Mouse (Mus musculus) ES-Bruce4 (cell line): ENCODE data around the gene Olfr924. TPM values are rescaled to one million over a fixed set of nuclear protein-coding genes. Genes with fewer than 3 reads are reported as not detected.
A peak's percentile ranks its signal among the peaks of the same experiment; 100 is the strongest.
"Not testable (repeated sequence)": the region's sequence is repeated elsewhere in the genome, so short reads cannot be mapped to it uniquely, and the experiment has no call there.

Source experiments
- H3K27ac ChIP-seq: 2 replicates; pipeline ENCODE4 v1.5.1; 2012; ENCODE audit warnings: low read length, inconsistent platforms; ENCODE audit not compliant: insufficient read depth
- H3K27me3 ChIP-seq: 2 replicates; pipeline ENCODE4 v1.6.1; 2012; ENCODE audit warnings: mild to moderate bottlenecking, low read length, inconsistent platforms; ENCODE audit not compliant: control insufficient read depth, poor library complexity, insufficient read depth, severe bottlenecking
- H3K36me3 ChIP-seq: 2 replicates; pipeline ENCODE4 v1.6.1; 2012; ENCODE audit warnings: inconsistent platforms, mild to moderate bottlenecking, low read length, moderate library complexity; ENCODE audit not compliant: control insufficient read depth, poor library complexity, insufficient read depth, severe bottlenecking
- H3K4me1 ChIP-seq: one replicate; pipeline ENCODE4 v1.8.1; 2011; ENCODE audit warnings: low read length; ENCODE audit not compliant: control insufficient read depth, insufficient read depth
- H3K4me3 ChIP-seq: 2 replicates; pipeline ENCODE4 v1.5.1; 2011; ENCODE audit warnings: low read depth, mild to moderate bottlenecking, low read length
- H3K9ac ChIP-seq: 2 replicates; pipeline ENCODE4 v1.6.1; 2012; ENCODE audit warnings: low read depth, mild to moderate bottlenecking, inconsistent platforms; ENCODE audit not compliant: poor library complexity, severe bottlenecking
- H3K9me3 ChIP-seq: replicated peaks from 2 replicates; pipeline ENCODE4 v1.6.1; 2012; ENCODE audit warnings: mild to moderate bottlenecking, low read length, inconsistent platforms; ENCODE audit not compliant: control insufficient read depth, poor library complexity, insufficient read depth, severe bottlenecking
- CTCF ChIP-seq: IDR thresholded peaks from one replicate; pipeline ENCODE4 v1.8.1; 2011; ENCODE audit warnings: low read depth, low read length
- EP300 ChIP-seq: IDR thresholded peaks from 2 replicates; pipeline ENCODE4 v1.6.1; 2011; ENCODE audit warnings: low read depth, low read length; ENCODE audit not compliant: insufficient read depth
- POLR2A ChIP-seq: IDR thresholded peaks from one replicate; pipeline ENCODE4 v1.8.1; 2011; ENCODE audit warnings: low read length; ENCODE audit not compliant: insufficient read depth
- polyA plus RNA-seq: library from polyadenylated mRNA; stranded (reverse); fragments of >200 nt; gene quantifications from 2 replicates; pipeline ENCODE4 v1.2.4, GENCODE M21; 2011; ENCODE audit warnings: low read depth; ENCODE audit not compliant: missing spikeins, insufficient read depth, insufficient read length

Gene Olfr924
- polyA plus RNA-seq, 1 experiment, result not detected

DNA sequence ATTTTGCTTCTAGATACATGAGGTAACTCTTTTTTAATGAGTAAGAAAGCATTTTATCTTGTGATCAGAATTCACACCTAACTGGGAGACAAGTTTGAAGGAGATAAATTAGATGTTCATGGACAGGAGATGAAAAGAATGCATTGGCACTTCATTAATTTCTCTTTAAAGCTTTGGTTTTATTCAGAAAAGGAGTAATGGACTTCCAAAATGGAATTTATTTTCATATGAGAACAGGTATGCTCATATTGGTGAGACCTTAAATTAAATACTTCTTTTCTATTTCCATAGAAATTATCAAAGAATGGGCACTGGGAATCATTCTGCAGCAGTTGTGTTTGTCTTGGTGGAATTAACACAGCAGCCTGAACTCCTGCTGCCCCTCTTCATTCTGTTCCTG lies 10.5 kb downstream of the Olfr924 start, which contains the start of gene Olfr26:
Gene Olfr26 (plus strand): TSS at position 301 of the 400 bp plus-strand sequence.
- H3K27ac ChIP-seq, result no peak within 1 kb of the TSS
- TF ChIP-seq CTCF (no peak), EP300 (no peak), POLR2A (no peak)

DNA sequence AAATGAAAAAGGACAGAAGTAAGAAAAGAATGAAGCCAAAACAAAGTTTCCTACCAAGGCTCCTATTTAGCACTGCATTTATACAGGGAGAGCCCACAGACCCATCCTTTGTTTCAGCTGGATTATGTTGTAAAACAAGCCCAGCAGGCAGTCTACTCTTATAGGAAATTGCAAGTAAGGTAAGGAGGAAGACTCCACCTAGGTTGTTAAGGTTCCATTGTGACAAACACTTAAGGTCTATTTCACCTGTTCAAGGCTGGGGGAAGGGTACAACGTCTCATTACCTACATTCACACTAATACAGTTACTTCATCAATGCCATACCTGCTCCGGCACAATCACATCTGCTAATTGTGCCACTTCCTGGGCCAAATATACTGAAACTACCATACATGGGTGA lies 30.6 kb downstream of the Olfr924 start:
- not testable (repeated sequence) for H3K36me3 ChIP-seq, H3K9ac ChIP-seq, H3K9me3 ChIP-seq, H3K27me3 ChIP-seq, H3K4me3 ChIP-seq, H3K4me1 ChIP-seq
- H3K27ac ChIP-seq, result peak overlapping the region; percentile 61; the same call in 1 of the 2 replicates

More for the DNA sequence above, 10.5 kb downstream of the Olfr924 start, which contains the start of gene Olfr26:
- Histone ChIP-seq H3K9me3 (no peaks in the 10 kb centered on the region), H3K9ac (no peak within 1 kb of the TSS), H3K4me1 (no peaks in the 10 kb centered on the region), H3K27me3 (no peaks in the 10 kb centered on the region), H3K4me3 (no peak within 1 kb of the TSS), H3K36me3 (no peaks in the 10 kb centered on the region)

- H3K36me3 ChIP-seq, result no peaks in the 10 kb centered on the region
- TF ChIP-seq POLR2A (no peak), EP300 (no peak), CTCF (no peak)
- H3K4me1 ChIP-seq, result no peaks in the 10 kb centered on the region
- H3K27me3 ChIP-seq, result no peaks in the 10 kb centered on the region
- H3K9me3 ChIP-seq, result peaks cover 14% of the 10 kb centered on the region
- no peak within 1 kb of the TSS for H3K4me3 ChIP-seq
- H3K9ac ChIP-seq, result no peak within 1 kb of the TSS
- H3K27ac ChIP-seq, result no peak within 1 kb of the TSS
These were observed 32.6 kb downstream of the Olfr924 start, which contains the start of gene Olfr926 for GRCm38 (mm10) chr9:38876826-38877225. Gene Olfr926 (plus strand): TSS chr9:38877126.

Other genes with a start within 250 kb of the Olfr924 start
- not detected in 2 replicates for gene Olfr914, start 239.3 kb upstream of the Olfr924 start, polyA plus RNA-seq
- gene Olfr916, start 184.6 kb upstream of the Olfr924 start, polyA plus RNA-seq, result not detected in 2 replicates
- gene Olfr917, start 178.6 kb upstream of the Olfr924 start, polyA plus RNA-seq, result not detected in 2 replicates
- not detected in 2 replicates for gene Olfr918, start 169.8 kb upstream of the Olfr924 start, polyA plus RNA-seq
- gene Olfr919, start 140.8 kb upstream of the Olfr924 start, polyA plus RNA-seq, result not detected in 2 replicates
- 72.4 and 74.2 TPM in 2 replicates for gene Vwa5a, start 126.2 kb upstream of the Olfr924 start, polyA plus RNA-seq
- 0.37 and 0.43 TPM in 2 replicates for gene Olfr920, start 92.2 kb upstream of the Olfr924 start, polyA plus RNA-seq
- gene Olfr921, start 71.4 kb upstream of the Olfr924 start, polyA plus RNA-seq, result not detected in 2 replicates
- not detected in 2 replicates for gene Olfr922, start 29.8 kb upstream of the Olfr924 start, polyA plus RNA-seq
- not detected in 2 replicates for gene Olfr923, start 17.9 kb upstream of the Olfr924 start, polyA plus RNA-seq
- gene Olfr26, start 10.6 kb downstream of the Olfr924 start, polyA plus RNA-seq, result not detected in 2 replicates
- not detected in 2 replicates for gene Olfr926, start 32.7 kb downstream of the Olfr924 start, polyA plus RNA-seq
- gene Olfr930, start 85.4 kb downstream of the Olfr924 start, polyA plus RNA-seq, result not detected in 2 replicates
- not detected in 2 replicates for gene Olfr933, start 127.9 kb downstream of the Olfr924 start, polyA plus RNA-seq
- not detected in 2 replicates for gene Olfr934, start 143.9 kb downstream of the Olfr924 start, polyA plus RNA-seq
- not detected in 2 replicates for gene Olfr935, start 155.2 kb downstream of the Olfr924 start, polyA plus RNA-seq
- gene Olfr146, start 178.9 kb downstream of the Olfr924 start, polyA plus RNA-seq, result not detected in 2 replicates
- not detected in 2 replicates for gene Olfr937, start 220.5 kb downstream of the Olfr924 start, polyA plus RNA-seq
- not detected in 2 replicates for gene Olfr938, start 234.4 kb downstream of the Olfr924 start, polyA plus RNA-seq